Mouse (Mus musculus): ENCODE measurements around the gene Gm10563. TPM values are rescaled to one million over a fixed set of nuclear protein-coding genes. Genes with fewer than 3 reads are reported as not detected.
A peak's percentile ranks its signal among the peaks of the same experiment; 100 is the strongest.
"Not testable (repeated sequence)": the region's sequence is repeated elsewhere in the genome, so short reads cannot be mapped to it uniquely, and the experiment has no call there.

Gm10563 gene
- total RNA-seq, 2 experiments from 2014 or later, result not detected

DNA sequence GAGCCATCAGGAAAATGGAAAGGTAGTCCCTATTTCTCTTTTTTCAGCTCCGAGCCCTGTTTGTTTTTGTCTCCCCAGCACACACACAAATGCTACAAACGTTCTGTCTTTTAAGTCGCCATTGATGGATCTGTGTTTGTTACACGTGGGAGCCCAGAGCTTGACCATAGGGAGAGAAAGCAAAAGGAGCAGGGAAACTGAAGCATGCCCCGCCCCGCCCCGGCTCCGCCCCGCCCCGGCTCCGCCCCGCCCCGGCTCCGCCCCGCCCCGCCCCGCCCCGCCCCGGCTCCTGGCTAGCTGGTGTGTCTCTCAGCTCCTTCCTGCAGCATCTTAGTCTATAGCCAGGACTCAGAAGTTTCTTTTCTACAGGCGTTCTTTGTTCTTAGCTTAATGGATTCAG lies 46.7 kb downstream of the Gm10563 start:
- no peak for DNase-seq

- DNase-seq, result no peak
These were observed 48.6 kb downstream of the Gm10563 start for GRCm38 (mm10) chr4:155596606-155597005.

GRCm38 (mm10) chr4:155595777-155596176 lies 49.4 kb downstream of the Gm10563 start:
- no peak for DNase-seq

GRCm38 (mm10) chr4:155593780-155594179 lies 51.4 kb downstream of the Gm10563 start:
- DNase-seq, result no peak

- no peak for DNase-seq
These were observed 54.0 kb downstream of the Gm10563 start for GRCm38 (mm10) chr4:155591012-155591719.

DNA sequence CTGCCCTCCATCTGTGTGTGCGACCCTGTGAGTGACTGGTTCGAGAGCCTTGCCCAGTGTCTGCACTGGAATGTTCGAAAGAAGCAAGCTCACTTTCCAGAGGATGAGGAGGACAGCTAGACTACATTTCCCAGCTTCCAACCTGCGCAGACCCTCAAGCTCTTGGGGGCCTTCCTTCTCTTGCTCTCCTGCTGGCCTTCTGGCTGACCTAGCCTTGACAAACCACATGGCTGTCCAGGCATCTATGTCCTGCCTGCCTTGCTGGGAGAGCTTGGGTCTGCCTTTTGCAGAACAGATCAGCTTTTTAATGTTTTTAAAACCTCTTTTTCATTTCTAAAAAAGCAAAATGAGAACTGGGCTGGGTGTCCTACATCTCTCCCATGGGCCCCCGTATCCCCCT lies 55.9 kb downstream of the Gm10563 start:
- DNase-seq, result no peak

GRCm38 (mm10) chr4:155582279-155582905 lies 62.8 kb downstream of the Gm10563 start:
- no peak for DNase-seq

DNA sequence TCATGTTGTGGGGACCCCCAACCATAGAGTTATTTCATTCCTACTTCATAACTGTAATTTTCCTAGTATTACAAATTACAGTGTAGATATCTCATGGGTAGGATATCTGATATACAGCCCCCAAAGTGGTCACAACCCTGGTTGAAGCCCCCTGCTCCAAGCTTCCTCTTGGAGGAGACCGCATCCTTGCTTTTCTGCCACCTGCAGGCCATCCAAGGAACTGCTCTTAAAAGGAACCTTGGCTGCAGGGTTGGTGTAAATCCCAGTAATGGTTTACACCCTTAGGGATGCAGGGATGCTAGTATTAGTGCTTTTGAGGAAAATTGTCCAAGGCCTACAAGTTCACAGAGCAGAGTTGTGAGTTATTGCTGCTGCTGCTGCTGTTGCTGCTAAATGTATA lies 64.8 kb downstream of the Gm10563 start:
- DNase-seq, result peak; percentile 66

DNA sequence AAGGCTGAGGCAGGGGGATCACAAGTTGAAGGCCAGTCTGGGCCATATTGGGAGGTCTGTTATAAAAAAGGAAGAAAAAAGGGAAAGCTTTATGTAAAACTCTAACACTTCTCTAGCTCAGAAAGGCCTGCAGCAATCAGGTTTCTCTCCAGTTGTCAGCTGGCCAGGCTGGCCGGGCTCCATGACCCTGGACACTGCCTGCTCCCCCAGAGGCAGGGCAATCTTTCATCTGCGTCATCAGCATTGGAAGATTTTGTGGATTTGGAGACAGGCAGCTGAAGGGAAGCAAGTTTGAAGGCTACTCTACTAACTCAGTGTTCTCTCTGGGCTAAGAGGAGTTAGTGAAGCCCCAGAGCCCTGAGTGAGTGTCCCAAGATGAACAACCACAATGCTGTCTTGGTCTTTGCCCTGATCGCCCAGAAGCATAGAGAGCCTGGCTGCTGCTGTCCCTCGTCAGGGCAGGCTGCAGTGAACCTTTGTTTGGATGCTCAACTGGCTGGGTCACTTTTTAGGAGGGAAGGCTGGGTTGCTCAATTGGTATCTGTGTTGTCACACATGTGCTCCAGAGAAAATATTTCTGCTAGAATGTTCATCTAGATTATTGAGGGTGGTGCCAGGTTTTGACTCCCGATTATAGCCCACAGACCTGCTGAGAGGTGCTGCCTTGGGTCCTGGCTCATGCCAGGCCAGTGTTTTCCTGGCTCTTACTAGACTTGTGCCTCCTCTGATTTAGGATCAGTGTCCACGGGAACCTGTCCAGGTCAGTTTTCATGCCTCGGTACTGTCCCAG lies 66.7 kb downstream of the Gm10563 start:
- peak; percentile 72 for DNase-seq

DNA sequence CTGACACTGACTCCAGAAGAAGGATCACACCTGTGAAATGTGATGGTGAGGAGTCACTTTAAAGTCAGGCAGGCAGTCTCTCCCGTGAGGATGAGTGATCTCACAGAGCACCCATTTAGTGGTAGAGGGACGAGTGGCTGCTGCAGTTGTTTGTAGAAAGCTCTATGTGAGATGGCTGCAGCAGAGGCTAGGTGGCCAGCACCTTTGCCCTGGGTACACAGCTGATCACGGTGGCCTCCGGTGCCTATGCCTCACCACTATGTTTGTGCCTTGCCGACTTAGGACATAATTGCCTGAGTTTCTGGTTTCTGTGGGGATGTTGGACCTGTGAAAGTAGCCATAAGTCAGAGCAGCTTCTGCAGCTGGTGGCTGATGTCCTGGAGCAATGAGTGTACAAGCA lies 67.5 kb downstream of the Gm10563 start:
- DNase-seq, result no peak

DNA sequence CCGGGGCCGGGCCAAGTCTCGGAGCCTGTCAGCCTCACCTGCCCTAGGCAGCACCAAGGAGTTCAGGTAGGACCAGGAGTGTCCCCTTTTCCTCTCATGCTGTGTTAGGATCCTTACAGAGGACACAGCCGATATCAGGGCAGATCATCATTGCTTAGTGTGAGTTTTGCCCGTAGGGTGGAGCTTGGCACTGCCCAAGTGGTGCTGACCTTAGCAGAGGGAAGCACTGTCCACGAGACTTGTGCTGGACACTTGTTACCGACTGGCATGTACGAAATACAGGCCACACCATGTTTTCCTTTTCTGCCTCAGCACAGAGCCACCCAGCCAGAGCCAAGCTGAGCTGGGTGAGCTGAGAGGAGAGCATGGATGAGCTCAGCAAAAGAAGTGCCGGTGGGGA lies 68.1 kb downstream of the Gm10563 start:
- DNase-seq, result no peak

DNA sequence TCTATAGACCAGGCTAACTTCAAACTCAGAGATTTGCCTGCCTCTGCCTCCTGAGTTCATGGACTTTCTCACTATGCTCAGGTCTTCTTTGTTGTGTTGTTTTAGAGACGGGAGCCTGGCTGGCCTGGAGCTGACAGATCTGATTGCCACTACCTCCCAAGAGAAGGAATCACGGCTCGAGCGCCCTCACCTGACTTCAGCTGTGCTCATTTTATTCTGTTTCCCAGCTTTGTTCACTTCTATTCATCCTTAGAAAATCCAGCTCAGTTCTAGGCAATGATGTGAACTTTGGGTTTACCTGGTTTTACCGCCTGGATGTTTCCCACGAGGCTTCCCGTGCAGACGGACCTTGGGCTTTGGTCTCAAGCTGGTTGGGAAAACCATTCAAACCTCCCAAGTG lies 69.7 kb downstream of the Gm10563 start:
- DNase-seq, result no peak

- no peak for DNase-seq
These were observed 70.3 kb downstream of the Gm10563 start for GRCm38 (mm10) chr4:155574931-155575330.

GRCm38 (mm10) chr4:155573876-155574275 lies 71.3 kb downstream of the Gm10563 start:
- no peak for DNase-seq

DNA sequence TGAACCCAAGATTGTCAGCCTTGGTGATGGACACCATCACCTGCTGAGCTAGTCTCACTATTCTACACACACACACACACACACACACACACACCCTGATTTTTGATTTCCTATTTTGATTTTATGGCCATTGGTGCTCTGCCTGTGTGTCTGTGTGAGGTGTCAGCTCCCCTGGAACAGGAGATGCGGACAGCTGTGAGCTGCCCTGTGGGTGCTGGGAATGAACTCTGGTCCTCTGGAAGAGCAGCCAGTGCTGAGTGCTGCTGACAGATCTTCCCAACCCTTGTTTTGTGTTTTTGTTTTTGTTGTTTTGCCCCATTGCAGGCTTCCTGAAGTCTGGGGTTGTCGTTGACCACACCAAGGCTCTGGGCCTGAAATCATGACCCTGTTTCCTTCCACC lies 72.1 kb downstream of the Gm10563 start:
- no peak for DNase-seq

- DNase-seq, result no peak
These were observed 73.8 kb downstream of the Gm10563 start for GRCm38 (mm10) chr4:155571442-155571841.

- DNase-seq, result not testable (repeated sequence)
These were observed 74.9 kb downstream of the Gm10563 start for GRCm38 (mm10) chr4:155570315-155570714.

DNA sequence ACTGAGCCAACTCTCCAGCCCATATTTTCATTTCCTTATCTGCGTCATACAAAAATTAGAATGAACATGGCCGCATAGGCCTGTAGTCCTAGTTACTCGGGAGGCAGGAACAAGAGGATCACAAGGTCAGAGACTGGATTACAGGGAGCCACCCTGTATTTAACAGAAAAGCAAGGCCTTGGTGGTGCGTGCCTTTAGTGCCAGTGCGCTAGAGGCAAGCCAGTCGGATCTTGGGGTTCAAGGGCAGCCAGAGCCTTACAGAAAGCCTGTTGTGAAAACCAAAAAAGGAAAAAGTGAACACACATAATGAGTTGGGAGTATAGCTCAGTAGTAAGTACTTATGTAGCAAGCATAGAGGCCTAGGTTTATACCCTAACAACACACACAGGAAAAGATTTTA lies 75.4 kb downstream of the Gm10563 start:
- DNase-seq, result no peak

- DNase-seq, result no peak
These were observed 76.4 kb downstream of the Gm10563 start for GRCm38 (mm10) chr4:155568632-155569370.

DNA sequence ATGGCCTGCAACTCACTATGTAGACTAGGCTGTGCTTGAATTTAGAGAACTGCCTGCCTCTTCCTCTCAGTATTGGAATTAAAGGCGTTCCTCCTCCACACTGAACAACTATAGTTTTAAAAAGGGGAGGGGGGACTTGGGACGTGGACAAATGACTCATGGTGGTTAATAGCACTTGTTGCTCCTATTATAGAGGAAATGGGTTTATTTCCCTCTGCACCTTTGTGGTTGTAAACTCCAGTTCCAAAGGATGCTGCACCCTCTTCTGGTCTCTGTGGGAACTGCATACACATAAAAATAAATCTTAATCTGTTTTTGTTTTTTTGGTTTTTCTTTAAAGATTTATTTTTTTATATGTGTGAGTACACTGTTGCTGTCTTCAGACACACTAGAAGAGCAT lies 77.0 kb downstream of the Gm10563 start:
- no peak for DNase-seq

- DNase-seq, result no peak
These were observed 78.7 kb downstream of the Gm10563 start for GRCm38 (mm10) chr4:155566555-155566954.

Data from gastrocnemius, postnatal 10 days (tissue).